Mouse (Mus musculus) C2C12 (cell line): Measurements from ENCODE around the gene 2010111I01Rik.

ENCODE experiments used
- CTCF ChIP-seq: IDR thresholded peaks from one replicate; pipeline ENCODE4 v1.5.1; 2011; ENCODE audit not compliant: control insufficient read depth, insufficient read depth, insufficient read length
- FOSL1 ChIP-seq: IDR thresholded peaks from one replicate; pipeline ENCODE4 v1.8.0; 2011; ENCODE audit warnings: mild to moderate bottlenecking, low read length; ENCODE audit not compliant: poor library complexity, insufficient read depth, severe bottlenecking
- MAX ChIP-seq: IDR thresholded peaks from one replicate; pipeline ENCODE4 v1.6.1; 2011; ENCODE audit warnings: mild to moderate bottlenecking, control low read depth
- MYOD1 ChIP-seq: IDR thresholded peaks from one replicate; pipeline ENCODE4 v1.6.1; 2011; ENCODE audit warnings: low read depth; ENCODE audit not compliant: control insufficient read depth, insufficient read length
- MYOG ChIP-seq: IDR thresholded peaks from one replicate; pipeline ENCODE4 v1.6.1; 2011; ENCODE audit not compliant: control insufficient read depth, insufficient read length; ENCODE audit errors: extremely low read depth
- USF1 ChIP-seq: IDR thresholded peaks from one replicate; pipeline ENCODE4 v1.6.1; 2011; ENCODE audit warnings: low read depth, mild to moderate bottlenecking, control low read depth, moderate library complexity

GRCm38 (mm10) chr13:63171347-63172096 lies 206.8 kb downstream of the 2010111I01Rik start:
- TF ChIP-seq CTCF, result no peak
- no peak for TF ChIP-seq MAX
- TF ChIP-seq MYOG, result no peak
- no peak for TF ChIP-seq MYOD1
- no peak for TF ChIP-seq USF1
- no peak for TF ChIP-seq FOSL1
